Mouse (Mus musculus): ENCODE results near the gene Irak1.

Irak1 gene

DNA sequence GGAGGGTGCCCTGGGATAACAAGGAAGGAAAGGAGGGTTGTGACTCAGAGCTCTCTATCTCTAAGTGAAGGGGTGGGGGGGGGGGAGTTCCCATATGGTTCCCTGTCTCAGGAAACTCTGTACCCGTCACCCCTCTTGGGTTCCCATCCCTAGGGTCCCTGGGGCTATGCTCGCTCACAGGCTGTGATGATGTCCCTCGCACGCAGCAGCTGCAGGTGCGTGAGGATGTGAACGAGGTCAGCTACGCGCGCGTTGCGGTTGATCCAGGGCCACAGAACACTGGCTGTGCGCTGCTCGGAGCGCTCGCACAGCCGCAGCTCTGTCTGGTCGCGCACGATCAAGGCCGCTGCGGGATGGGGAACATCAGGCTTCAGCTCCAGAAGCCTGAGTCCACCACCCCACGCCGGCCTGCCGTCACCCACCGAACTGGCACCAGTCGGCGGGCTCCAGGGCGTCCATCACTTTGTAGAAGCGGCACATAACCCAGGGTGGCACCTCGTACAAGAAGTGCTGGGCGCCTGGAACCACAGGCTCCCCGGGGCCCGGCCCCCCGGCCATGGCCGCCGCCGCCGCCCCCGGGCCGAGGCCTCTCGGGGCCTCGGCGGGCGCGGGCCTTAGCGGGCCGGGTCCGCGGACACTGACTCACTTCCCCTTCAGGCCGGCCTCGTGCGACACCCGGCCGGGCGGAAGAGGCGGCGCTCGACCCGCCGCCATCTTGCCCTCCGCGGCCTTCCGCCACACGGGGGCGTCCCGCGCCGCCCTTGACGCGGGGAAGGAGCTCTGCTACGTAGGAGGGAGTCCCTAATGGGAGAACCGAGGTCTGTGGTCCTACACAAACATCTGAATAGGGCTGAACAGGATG, at the start of gene Irak1:
TSS of gene Irak1 (minus strand) at position 731 of the 862 bp plus-strand sequence.
- peak; percentile 86 for DNase-seq

DNA sequence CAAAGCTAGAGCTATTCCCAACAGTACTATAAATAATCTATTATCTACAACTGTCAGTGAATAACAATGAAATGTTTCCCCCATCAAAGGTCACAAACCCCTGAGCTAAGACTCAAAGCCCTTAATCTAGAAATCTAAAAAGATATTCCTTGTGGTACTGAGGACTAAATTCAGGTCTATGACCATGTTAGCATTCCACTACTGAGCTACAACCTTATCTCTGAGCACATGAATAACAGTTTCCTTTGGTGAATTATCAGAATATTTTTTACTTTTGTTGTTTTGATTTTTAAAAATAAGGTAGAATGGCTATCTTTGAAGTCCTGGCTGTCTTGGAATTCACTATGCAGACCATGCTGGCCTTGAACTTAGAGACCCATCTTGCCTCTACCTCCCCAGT, 47.1 kb upstream of the Irak1 start:
- DNase-seq: no peak

DNA sequence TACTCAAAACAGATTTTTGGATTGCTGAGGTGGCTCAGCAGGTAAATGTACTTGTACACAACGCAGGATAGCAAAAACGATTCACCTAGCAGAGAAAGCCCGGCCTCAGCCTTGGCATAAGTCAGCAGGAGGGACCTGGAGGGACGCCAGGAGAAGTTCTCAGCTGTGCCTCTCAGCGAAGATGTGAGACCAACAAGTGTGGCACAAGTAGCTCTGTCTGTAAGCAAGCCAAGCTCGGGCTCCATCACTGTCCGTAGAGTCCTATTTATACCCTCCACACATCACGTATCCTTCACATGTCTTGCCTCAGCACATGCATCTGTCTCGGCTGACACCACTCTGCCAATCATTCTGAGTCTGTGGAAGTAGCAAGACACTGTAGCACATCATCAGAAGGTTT, 44.2 kb upstream of the Irak1 start:
- no peak for DNase-seq

DNA sequence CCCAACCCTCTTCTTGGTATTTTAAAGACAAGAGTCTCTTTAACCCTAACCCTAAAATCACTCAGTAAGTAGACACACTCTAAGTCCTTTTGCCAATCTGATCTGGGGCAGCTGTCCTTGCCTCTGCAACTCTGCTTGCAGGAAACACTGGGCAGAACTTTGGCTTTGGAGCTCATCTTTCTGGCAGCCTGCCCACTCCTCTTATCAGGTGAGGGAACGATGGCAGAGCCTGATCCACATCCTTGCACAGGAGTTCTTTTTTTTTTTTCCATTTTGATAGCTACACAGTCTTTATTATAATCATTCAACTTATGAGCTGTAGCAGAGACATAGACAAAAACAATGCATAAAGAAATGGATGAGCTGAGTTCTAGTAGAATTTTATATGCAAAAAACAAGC, 21.4 kb upstream of the Irak1 start:
- no peak for DNase-seq

DNA sequence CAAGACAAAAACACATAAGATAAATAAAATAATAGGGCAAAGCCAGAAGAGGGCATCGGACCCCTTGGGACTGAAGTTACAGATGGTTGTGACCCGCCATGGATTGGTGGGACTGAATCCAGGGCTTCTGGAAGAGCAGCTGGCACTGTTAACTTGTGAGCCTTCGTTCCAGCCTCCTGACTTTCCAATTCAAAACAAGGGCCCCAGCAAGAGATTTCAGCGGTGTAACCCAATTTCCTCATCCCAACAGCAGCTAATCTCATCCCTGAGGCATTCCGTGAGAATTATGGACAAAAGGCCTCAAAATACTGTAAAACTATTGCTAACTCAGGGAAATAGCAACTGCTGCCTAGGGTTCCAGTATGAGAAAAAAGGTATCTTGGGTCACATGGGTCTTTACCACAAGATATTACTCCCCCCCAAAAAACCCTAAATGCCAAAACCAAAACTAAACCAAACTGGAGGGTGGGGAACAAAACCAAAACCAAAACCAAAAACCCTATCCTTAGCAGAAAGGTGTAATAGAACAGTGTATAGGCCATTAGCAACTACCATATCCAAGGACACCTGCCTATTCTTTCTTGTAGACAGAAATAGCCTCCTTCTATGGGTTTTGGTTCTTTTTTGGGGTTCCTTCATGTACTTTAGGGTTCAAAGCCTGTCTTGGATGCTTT, 14.1 kb upstream of the Irak1 start:
- DNase-seq: no peak

DNA sequence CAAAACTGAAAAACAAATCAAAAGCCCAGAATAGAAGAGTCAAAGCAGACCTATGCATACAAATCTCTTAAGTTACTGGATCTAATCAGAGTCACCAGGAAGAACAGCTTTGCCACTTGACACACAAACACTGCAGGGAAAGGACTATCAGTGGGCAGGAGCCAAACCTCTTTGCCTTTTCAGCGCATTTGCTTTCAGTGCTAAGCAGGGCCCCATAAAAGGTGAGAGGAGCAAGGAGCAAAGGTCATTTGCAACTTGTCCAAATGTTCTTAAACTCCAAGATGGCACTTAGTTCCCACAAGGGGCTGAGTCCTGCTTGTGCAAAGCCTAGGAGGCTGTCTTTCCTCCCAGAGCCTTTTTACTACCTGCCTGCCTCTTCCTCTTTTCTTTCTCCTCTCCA, 6.3 kb upstream of the Irak1 start:
- DNase-seq: no peak

DNA sequence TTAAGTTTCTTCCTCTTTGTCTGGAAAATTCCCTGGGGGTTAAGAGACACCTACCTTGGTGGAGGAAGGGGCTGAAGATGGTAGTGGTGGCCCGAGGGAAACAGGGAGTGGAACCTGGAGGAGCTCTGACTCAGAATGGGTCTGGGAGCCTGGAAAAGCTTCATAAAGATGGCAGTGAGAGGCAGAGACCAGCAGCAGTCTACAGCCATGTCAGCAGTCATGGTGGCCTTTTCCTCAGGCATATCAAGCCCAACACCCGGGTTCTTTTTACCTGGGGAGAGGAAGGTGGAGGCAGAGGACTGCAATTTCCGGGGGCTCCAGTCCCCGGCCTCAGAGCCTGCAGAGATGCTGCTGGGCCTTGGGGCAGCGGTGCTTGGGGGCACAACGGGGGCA, 927 bp downstream of the Irak1 start:
- no peak for DNase-seq

DNA sequence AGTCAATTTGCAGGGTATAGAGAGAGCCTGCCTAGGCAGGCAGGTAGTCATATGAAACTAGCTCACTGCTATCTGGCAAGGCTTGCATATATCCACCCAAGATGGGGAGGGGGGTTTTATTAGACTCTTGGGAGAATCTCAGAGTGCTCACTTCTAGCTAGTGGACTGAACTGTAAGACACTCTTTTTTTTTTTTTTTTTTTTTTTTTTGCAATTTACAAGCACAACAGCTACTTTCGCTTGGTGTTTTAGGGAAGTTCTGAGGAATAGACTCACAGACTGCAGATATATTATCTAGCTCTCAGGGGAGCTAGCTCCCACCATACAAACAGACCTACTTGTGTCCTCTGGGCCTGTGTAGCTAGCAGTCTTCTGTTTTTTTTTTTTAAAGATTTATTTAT, 9.1 kb downstream of the Irak1 start:
- DNase-seq: no peak

DNA sequence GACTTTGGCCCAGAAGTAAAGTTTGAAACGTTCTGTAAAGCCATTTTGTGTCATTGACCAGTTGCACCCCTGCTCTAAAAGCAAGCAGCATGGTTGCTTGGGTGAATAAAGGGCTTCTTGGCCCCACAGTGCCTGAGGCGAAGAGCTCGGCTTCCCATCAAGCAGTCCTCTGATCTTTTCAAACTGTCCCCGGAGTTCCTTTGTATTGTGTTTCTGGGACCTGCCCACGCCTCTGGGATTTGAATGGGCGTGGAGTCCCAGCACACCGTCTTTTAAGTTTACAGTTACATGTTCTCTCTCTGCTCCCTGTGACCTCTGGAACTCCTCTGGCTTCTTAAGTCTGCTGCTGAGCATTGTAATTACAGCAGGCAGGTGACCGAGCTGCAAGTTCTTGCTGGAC, 15.7 kb downstream of the Irak1 start:
- DNase-seq: no peak

DNA sequence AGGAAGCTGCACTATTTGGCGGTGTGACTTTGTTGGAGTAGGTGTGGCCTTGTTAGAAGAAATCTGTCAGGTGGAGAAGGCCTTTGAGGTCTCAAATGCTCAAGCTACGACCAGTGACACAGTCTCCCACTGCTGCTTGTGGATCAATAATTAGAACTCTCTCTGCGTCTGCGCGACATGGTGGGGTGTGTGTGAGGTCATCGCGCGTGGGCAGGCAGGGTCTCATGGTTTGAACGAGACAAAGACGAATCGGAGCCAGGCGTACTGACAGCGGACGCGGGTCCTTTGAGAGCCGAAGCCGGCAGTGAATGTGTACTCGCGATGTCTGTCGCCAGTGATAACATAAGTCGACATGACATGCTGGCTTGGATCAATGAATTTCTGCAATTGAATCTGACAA, 17.3 kb downstream of the Irak1 start:
- peak; percentile 62 for DNase-seq

DNA sequence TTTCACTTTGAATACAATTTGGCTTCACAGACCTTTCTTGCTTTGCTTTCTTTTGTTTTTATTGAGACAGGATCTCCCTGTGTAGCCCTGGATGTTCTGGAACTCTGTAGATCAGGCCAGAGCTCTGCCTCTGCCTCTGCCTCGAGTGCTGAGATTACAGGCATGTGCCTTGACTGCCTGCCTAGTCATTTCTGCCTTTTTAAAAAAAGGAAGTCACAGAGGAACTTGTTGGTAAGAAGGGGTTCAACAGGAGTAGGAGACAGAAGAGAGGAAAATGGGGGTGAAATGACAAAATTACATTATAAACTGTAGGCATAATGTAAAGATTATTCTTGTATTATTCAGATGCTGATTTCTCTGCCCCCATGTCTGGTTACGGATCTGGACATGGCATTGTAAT, 20.1 kb downstream of the Irak1 start:
- DNase-seq: no peak

DNA sequence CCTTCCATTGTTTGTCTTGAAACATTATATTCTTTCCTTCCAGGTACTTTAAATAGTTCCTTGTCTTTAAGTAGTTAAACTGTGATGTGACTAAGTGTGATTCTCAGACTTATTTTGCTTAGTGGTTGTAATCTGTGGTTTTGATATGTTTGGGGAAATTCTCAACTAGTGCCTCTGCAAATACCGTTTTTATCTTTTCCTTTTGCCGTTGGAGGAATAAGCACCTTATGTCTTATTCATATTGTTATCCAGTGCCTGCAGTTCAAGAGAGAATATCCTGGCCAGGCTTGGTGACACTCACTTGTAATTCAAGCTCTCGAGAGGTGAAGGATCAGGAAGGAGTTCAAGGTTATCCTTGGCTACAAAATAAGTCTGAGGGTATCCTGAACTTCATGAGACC, 22.7 kb downstream of the Irak1 start:
- DNase-seq: no peak

DNA sequence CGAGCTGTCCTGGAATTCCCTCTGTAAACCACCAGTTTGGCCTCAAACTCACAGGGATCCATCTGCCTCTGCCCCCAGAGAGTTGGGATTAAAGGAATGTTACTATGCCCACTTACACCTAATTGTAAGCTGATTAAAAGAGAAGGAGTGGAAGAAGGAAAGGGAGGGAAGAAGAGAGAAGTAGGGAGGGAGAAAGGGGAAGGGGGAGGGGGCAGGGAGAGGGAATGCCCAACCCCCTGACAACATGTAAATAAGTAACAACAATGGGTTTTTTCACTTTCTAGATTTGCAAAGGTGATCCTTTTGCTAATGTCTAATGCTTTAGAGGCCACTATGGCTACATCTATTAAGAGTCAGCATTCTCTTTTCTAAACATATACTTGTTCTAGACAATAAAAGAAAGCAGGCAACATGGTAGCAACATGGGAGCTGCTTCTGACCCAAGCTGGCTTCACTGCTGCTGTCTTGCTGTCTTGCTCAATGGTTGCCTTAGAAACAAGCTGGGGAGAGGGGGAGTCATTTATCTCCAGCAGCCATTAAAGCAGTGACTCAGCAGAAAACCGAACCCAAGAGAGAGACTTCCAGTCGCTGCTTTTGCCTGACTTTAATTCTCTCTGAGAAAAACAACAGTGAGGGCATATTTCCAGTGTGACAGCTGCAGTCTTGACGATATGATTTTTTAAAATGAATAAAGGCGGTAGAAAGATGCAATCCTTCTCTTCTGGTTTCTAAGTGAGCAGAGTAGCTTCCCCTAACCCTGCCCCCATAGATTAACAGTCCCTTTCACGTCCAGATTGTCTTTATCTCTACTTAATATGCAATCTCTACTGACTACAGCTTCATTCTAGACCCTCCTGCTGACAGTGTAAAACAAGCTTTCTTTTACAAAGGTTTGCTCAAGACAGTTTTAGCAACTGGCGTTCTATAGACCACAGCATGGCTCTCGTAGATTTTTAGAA, 24.5 kb downstream of the Irak1 start:
- DNase-seq: peak; percentile 81

DNA sequence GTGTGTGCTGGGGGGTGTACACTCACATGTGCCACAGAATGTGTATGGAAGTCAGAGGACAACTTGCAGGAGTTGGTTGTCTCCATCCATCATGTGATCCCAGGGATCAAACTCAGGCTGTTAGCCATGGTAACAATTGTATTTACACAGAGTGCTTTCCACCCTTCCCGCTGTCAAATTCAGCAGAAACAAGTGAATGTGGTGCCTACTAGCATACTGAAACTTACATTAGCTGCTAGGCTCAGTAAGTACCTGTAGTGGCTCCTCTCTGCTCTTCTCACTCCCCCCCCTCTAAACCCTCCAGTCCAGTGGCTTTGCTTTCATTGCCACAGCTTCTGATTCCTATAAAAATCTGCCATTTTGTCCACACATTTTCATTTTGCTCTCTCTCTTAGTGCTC, 45.9 kb downstream of the Irak1 start:
- no peak for DNase-seq

DNA sequence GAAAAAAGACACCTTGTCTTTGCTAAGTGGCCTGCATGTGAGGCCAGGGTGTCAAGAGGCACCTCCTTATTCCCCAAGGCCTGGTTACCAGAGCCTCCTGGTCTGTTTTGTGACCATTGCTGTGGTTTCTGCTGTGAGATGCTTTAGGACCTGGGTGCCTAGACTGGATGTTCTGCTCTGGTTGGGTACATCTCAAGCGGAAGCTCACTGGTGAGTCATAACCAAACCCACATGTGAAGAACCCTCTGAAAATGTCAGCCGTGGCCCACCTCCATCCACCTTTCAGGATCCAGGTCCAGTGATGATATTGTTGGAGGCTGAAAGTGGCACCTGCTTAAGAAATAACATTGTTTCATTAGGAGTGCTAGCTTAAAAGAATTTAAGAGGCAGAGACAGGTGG, 47.4 kb downstream of the Irak1 start:
- DNase-seq: no peak

DNA sequence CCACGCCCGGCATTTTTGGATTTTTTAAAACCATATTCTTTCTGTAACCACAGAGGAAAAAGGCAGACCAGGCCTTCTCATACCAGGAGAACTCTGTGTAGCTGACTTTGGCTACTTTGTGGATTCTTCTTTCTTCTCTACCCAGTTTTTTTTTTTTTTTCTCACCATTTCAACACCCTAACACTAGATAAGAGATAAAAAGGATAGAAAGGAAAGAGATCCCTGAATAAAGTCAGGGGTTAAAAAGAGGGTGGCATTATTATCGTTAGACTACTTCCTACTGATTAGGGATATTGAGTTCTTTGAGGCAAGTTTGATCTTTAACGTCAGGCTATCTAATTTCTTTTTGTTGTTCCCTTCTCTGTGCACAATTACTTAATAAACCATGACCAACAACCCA, 50.9 kb downstream of the Irak1 start:
- no peak for DNase-seq

DNA sequence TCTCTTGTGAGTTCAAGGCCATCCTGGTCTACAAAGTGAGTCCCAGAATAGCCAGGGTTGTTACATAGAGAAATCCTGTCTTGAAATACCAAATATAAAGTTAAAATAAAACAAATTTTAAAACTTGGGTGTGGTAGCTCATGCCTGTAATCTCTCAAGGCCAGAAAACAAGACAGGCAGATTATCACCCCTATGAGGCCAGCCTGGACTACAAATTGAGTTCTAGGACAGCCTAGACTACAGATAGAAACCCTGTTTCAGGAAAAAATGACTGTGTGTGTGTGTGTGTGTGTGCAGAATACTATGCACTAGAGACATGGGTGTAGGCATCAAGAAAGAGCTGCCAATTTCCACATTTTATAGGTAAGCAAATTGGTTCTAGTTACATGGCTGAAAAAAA, 52.9 kb downstream of the Irak1 start:
- no peak for DNase-seq

DNA sequence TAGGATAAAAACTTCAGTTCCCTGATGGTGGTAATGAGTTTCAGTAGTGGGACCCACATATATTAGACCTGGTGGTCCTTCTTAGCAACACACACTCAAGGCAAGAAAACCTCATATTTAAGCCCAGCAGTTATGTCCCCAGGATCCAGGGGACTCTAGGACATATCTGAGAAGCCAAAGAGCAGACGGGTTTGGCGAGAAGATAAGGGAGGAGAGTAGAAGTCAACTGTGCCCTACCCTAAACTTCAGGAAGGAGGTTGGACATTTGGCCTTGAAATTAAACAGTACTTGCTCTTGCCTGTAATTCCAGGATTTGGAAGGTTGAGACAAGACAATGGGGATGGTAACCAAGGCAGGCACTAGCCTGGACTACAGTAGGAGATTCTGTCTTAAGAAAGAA, 54.0 kb downstream of the Irak1 start:
- DNase-seq: no peak

DNA sequence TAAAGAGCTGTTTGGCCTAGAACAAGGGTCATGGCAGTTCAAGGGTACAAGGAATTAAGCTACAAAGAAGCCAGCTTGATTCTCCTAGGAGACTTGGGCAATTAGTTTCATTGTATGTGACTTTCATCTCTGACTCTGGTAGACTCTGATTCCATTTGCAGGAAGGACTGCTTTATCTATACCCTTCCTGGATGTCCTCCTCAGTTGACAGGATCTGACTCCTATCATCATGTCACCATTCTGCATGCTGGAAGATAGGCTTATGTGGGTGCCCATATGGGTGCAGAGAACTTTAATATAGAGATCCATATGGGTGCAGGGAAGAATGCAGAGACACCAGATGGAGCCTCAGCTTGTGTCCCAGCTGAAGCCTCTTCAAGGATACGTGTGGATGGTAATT, 54.6 kb downstream of the Irak1 start:
- no peak for DNase-seq

DNA sequence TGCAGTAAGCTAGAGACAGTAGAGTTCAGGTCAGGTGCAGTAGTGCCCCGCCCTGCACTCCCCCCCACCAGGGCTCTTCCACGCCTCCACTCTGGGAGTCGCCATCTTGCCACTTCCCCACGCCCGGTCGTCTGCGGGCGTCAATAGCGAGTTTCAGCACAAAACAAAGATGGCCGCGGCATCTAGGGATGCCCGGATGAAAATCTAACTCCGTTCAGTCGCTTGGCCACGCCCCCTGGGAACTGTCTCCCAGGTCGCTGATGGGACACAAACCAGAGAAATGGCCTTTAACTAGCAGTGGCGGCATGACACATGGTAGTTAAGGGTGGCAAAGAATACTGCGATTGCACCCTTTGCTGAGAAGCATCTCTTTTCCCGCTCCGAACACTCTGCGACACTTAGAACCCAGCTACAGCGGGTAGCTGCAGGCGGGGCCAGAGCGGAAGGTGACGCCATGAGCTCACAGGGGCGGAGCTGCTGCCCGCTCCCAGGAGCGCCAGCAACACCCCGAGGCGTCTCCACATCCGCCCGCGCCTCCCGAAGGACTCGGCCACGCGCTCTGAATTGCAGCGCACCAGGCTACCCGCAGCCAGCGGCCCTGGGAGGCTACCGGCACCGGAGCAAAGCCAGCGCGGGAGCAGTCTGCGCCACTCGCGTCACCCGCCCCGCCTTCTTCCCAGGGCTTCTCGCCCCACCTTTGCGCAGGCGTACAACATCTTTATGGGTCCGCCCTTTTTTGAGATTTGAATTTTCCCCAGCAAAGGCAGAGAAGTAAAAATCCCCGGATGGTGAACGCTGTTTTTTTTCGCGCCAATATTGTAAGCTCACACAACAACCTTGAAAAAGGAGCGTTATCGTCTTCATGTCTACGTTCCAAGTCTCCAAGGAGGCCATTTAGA, 56.3 kb downstream of the Irak1 start:
- DNase-seq: peak; percentile 97

DNA sequence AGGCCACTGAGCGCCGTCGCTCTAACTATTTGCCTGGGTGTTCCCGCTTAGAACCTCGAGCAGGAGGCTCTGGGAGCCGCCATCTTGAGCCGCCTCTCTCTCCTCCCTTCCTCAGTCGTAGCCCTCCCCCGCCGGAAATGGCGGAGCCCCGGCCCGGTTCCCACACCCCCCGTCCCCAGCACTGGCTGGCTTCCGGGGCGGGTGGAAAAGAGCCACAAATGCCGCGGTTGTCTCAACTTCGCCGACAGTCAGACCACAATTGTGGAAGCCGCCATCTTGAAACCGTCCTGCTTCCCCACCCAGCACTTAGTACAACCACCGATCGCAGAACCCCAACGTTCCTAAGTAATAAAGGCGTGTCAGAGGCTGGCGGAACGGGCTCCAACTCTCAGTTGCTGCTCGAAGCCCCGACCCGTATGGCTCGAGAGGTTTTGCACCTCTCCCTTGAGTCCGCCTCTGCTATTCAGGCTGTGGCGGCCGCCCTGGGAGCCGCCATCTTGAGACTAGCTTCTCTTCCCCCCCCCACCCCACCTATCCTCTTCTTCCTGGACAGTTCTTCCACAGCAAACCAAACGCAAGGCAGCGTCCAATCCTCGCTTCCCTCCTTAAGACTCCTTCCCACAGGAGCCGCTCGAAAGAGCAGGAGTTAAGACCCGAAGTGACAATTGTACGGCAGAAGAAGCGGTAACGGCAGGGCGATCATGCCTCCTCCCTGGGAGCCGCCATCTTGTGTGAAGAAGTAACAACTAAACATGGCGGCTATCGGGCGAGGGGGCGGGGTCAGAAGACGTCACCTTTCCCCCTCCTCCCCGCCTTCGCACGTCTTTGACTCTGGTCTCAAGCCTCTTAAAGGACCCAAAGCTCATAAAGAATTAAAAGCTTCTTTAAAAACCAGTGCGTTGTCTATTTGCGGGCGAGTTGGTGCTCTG, 57.2 kb downstream of the Irak1 start, which contains the start of gene Hcfc1:
TSS of gene Hcfc1 (minus strand) at position 110 of the 929 bp plus-strand sequence.
- peak; percentile 93 for DNase-seq
